Mouse (Mus musculus): ENCODE measurements at regions not wholly inside any gene's neighbourhood (a gene's known extent, or its start where the extent isn't known, plus 50 kb on each side); places are given as distances from the start of the nearest gene placed in this dataset.
A peak's percentile ranks its signal among the peaks of the same experiment; 100 is the strongest.

- WGBS = 45% methylated on average over 8 of the region's 8 CpGs
- Histone ChIP-seq H3K9me3 (ENCODE audit: low read length) (no peaks in the 10 kb centered on the region), H3K36me3 (ENCODE audit: insufficient read depth, low read length) (no peaks in the 10 kb centered on the region), H3K4me2 (ENCODE audit: low read depth, low read length) (no peak overlapping the region), H3K4me3 (ENCODE audit: low read length) (no peak overlapping the region), H3K9ac (replicated peaks; ENCODE audit: low read length) (no peak overlapping the region), H3K27ac (no peak overlapping the region), H3K4me1 (ENCODE audit: insufficient read depth, low read length) (no peaks in the 10 kb centered on the region), H3K27me3 (ENCODE audit: insufficient read depth, low read length) (no peaks in the 10 kb centered on the region)
- no peak for TF ChIP-seq CTCF (IDR thresholded peaks at IDR 0.05; ENCODE audit: low read depth)
- ATAC-seq = no peak
- DNase-seq (ENCODE audit: low spot score) = peak; percentile 42
Observed at GRCm38 (mm10) chr4:52752838-52753509, 61.4 kb upstream of the Olfr275 start.
